22 mouse cellular contexts compared by ENCODE assay signal in the genomic region with DNA sequence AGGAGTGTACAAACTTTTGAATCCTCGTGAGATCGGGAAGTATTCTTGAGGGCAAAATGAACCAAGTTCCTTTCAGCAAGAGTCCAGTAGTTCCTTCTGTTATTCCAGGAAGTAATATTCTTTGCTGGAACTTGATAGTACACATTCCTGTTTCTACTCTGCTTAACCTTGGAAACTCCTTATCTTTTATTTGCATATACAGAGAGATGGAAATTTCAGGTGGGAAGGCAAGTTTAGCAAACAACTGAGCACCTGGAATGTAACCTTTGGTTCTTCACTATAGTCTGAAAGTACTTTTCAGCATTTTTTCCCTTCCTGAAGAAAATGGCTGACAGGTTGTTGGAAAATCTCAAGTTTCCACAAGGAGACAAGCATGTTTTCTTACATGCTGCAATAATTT. TPM values are rescaled to one million over a fixed set of nuclear protein-coding genes. Genes with fewer than 3 reads are reported as not detected.
DNase-seq lines count a peak whose midpoint lies in the region; ATAC-seq and TF ChIP-seq lines count a peak whose summit lies in the region.
"Had no signal": no experiment of that assay in that cellular context is flagged by ENCODE, and none has a peak within 500 bp of the region (broad histone marks: within the 10 kb centered on the region; RNA-seq: fewer than 3 reads in every experiment).

No protein-coding gene starts in this region.

- intact Hi-C loops in heart, postnatal 25 days (cut with DNase I): no loop called here

- 61% methylated on average over 2 of the region's 2 CpGs for WGBS in heart, embryonic 16.5 days
- 37% methylated on average over 2 of the region's 2 CpGs for WGBS in lung, embryonic 16.5 days
- WGBS in liver, embryonic 14.5 days (ENCODE audit: insufficient replicate concordance): 35% methylated on average over 2 of the region's 2 CpGs
- WGBS in stomach, postnatal 0 days: 52% methylated on average over 2 of the region's 2 CpGs

- DNase-seq in heart, postnatal 25 days (ENCODE audit: low spot score): no peak
- DNase-seq in lung, postnatal 4 days: no peak
- DNase-seq in liver, embryonic 14.5 days (ENCODE audit: low read depth in 3 of 3, low spot score in 3 of 3): no peak
- no peak for DNase-seq in stomach, postnatal 0 days (ENCODE audit: low spot score)
- DNase-seq in cerebellum, adult 8-10 months: no peak
- DNase-seq: adrenal gland, postnatal 10 days; B cell, adult 2 months; cerebellum, postnatal 10 days; heart, adult 18-20 months; layer of hippocampus, postnatal 36 days; left cerebral cortex, postnatal 4 days; lung, postnatal 14 days; right cerebral cortex, adult 18-20 months; spleen, adult 18-20 months; thymus, postnatal 4 days had no signal

- H3K4me2 ChIP-seq in heart, embryonic 16.5 days (ENCODE audit: low read depth, low read length): no peak overlapping the region
- 0 out of 2 replicates have a peak overlapping the region, but pooled peaks have one; percentile 2 for H3K4me2 ChIP-seq in lung, embryonic 16.5 days (ENCODE audit: low read depth, low read length)
- H3K4me2 ChIP-seq in liver, embryonic 14.5 days (ENCODE audit: low read depth): peak overlapping the region; percentile 78
- no peak overlapping the region for H3K4me2 ChIP-seq in stomach, postnatal 0 days (replicated peaks; ENCODE audit: low read depth)
- H3K4me2 ChIP-seq: midbrain, embryonic 12.5 days had no signal

- no peak overlapping the region for H3K9ac ChIP-seq in heart, embryonic 16.5 days (ENCODE audit: low read length)
- H3K9ac ChIP-seq in lung, embryonic 16.5 days (ENCODE audit: low read length): no peak overlapping the region
- peak overlapping the region; percentile 43 for H3K9ac ChIP-seq in liver, embryonic 14.5 days (replicated peaks)
- H3K9ac ChIP-seq in stomach, postnatal 0 days (ENCODE audit: low read length): no peak overlapping the region
- H3K9ac ChIP-seq: midbrain, embryonic 12.5 days had no signal

- H3K27ac ChIP-seq in heart, embryonic 16.5 days (ENCODE audit: low read length): peak overlapping the region; percentile 10; the same call in 1 of the 2 replicates
- peak overlapping the region; percentile 94 for H3K27ac ChIP-seq in lung, embryonic 16.5 days (ENCODE audit: low read length)
- H3K27ac ChIP-seq in liver, embryonic 14.5 days: peak overlapping the region; percentile 39
- H3K27ac ChIP-seq in stomach, postnatal 0 days (replicated peaks): peak overlapping the region; percentile 58
- H3K27ac ChIP-seq: midbrain, embryonic 12.5 days had no signal

- ATAC-seq in heart, embryonic 16.5 days (replicated peaks; ENCODE audit: extremely low read depth, insufficient read depth, low FRiP score): no peak
- ATAC-seq in lung, embryonic 16.5 days (ENCODE audit: low read depth): no peak
- no peak for ATAC-seq in liver, embryonic 14.5 days (ENCODE audit: insufficient read depth)
- no peak; the same call in 1 of the 2 replicates for ATAC-seq in stomach, postnatal 0 days (ENCODE audit: low FRiP score, low TSS enrichment)
- ATAC-seq in CD4-positive, CD25-positive, alpha-beta regulatory T cell, adult 4 months: no peak
- ATAC-seq: forebrain, embryonic 16.5 days had no signal

- no peak overlapping the region for H3K4me3 ChIP-seq in heart, embryonic 16.5 days (ENCODE audit: low read length)
- H3K4me3 ChIP-seq in lung, embryonic 16.5 days (ENCODE audit: low read length): no peak overlapping the region
- H3K4me3 ChIP-seq in liver, embryonic 14.5 days (ENCODE audit: insufficient read depth in 1 of 2, low read depth in 2 of 2, low read length in 2 of 2): no peak overlapping the region
- H3K4me3 ChIP-seq in stomach, postnatal 0 days (ENCODE audit: low read depth, low read length): no peak overlapping the region
- H3K4me3 ChIP-seq: midbrain, embryonic 12.5 days; myocyte had no signal

- peaks cover 14% of the 10 kb centered on the region for H3K4me1 ChIP-seq in heart, embryonic 16.5 days (ENCODE audit: control insufficient read depth, insufficient read depth, low read length)
- peaks cover 9% of the 10 kb centered on the region for H3K4me1 ChIP-seq in lung, embryonic 16.5 days (replicated peaks; ENCODE audit: control insufficient read depth, insufficient read depth, low read length)
- peaks cover 18 to 19% of the 10 kb centered on the region in 2 experiments for H3K4me1 ChIP-seq in liver, embryonic 14.5 days (replicated peaks; ENCODE audit: control insufficient read depth in 2 of 2, insufficient read depth in 2 of 2, low read length in 1 of 2)
- 0 out of 2 replicates have a peak, but pooled peaks cover 4% of the 10 kb centered on the region for H3K4me1 ChIP-seq in stomach, postnatal 0 days (replicated peaks; ENCODE audit: control insufficient read depth, insufficient read depth)

- H3K27me3 ChIP-seq in heart, embryonic 16.5 days (ENCODE audit: control insufficient read depth, insufficient read depth, low read length): no peaks in the 10 kb centered on the region
- H3K27me3 ChIP-seq in lung, embryonic 16.5 days (ENCODE audit: control insufficient read depth, insufficient read depth, low read depth, low read length): no peaks in the 10 kb centered on the region
- no peaks in the 10 kb centered on the region for H3K27me3 ChIP-seq in liver, embryonic 14.5 days (ENCODE audit: control insufficient read depth, insufficient read depth, low read length)
- H3K27me3 ChIP-seq in stomach, postnatal 0 days (ENCODE audit: control insufficient read depth, insufficient read depth, low read length): no peaks in the 10 kb centered on the region
- H3K27me3 ChIP-seq: midbrain, embryonic 12.5 days had no signal

- peaks cover 16% of the 10 kb centered on the region for H3K36me3 ChIP-seq in heart, embryonic 16.5 days (ENCODE audit: control insufficient read depth, insufficient read depth)
- peaks cover 13% of the 10 kb centered on the region for H3K36me3 ChIP-seq in lung, embryonic 16.5 days (ENCODE audit: control insufficient read depth, insufficient read depth, low read length)
- H3K36me3 ChIP-seq in liver, embryonic 14.5 days (replicated peaks; ENCODE audit: control insufficient read depth, insufficient read depth, low read depth): peaks cover 17% of the 10 kb centered on the region
- no peaks in the 10 kb centered on the region; the same call in 1 of the 2 replicates for H3K36me3 ChIP-seq in stomach, postnatal 0 days (ENCODE audit: control insufficient read depth, insufficient read depth, low read length)

- TF ChIP-seq CTCF in liver, embryonic 14.5 days (IDR thresholded peaks at IDR 0.05; ENCODE audit: low read depth): no peak
- TF ChIP-seq CTCF in stomach, postnatal 0 days (IDR thresholded peaks at IDR 0.05; ENCODE audit: low read depth): no peak

- no peaks in the 10 kb centered on the region for H3K9me3 ChIP-seq in heart, embryonic 16.5 days (replicated peaks; ENCODE audit: control insufficient read depth, low read length)
- H3K9me3 ChIP-seq in lung, embryonic 16.5 days (ENCODE audit: control insufficient read depth, low read length): no peaks in the 10 kb centered on the region
- H3K9me3 ChIP-seq in liver, embryonic 14.5 days (ENCODE audit: control insufficient read depth, low read length): no peaks in the 10 kb centered on the region
- no peaks in the 10 kb centered on the region for H3K9me3 ChIP-seq in stomach, postnatal 0 days (ENCODE audit: control insufficient read depth, low read length)
- H3K9me3 ChIP-seq: G1E; midbrain, embryonic 12.5 days had no signal

- TF ChIP-seq EP300 in liver, embryonic 14.5 days (IDR thresholded peaks at IDR 0.05; ENCODE audit: low read depth): no peak
- TF ChIP-seq EP300 in stomach, postnatal 0 days (optimal IDR thresholded peaks at IDR 0.05): no peak

RNA-seq across cellular contexts. Expression of gene Fbxo5, which starts 2.3 kb away (rescaled TPM):
- 41.4 and 46.6 TPM in 2 replicates for polyA plus RNA-seq in heart, embryonic 16.5 days (2015; fragmentation: Nextera tagmentation; extraction: Ambion mirVana)
- 1 to 10 TPM in 1 of 2 experiments, under 1 TPM in 1; 0.55 to 1.9 TPM for total RNA-seq in heart, postnatal 25 days (2021)
- 75.8 and 85.1 TPM in 2 replicates for polyA plus RNA-seq in lung, embryonic 16.5 days (2015; fragmentation: Nextera tagmentation; extraction: Ambion mirVana)
- polyA plus RNA-seq in liver, embryonic 14.5 days (2012; rRNA removed): 22.7 and 40.2 TPM in 2 replicates
- 90.4 and 94.5 TPM in 2 replicates for polyA plus RNA-seq in liver, embryonic 14.5 days (2014; fragmentation: Nextera tagmentation; extraction: Ambion mirVana)
- polyA plus RNA-seq in stomach, postnatal 0 days (2015; fragmentation: Nextera tagmentation; extraction: Ambion mirVana): 12.7 and 15.8 TPM in 2 replicates
- polyA plus RNA-seq in CD4-positive, CD25-positive, alpha-beta regulatory T cell, adult 4 months (2017; shearing (Covaris generic)): 10 to 100 TPM; 12.5 to 18.1 TPM

RNA-seq across cellular contexts. Expression of gene Mtrf1l, which starts 16.0 kb away (rescaled TPM):
- 9.8 and 13.1 TPM in 2 replicates for polyA plus RNA-seq in heart, embryonic 16.5 days (2015; fragmentation: Nextera tagmentation; extraction: Ambion mirVana)
- 10 to 100 TPM in 1 of 2 experiments, 1 to 10 TPM in 1; 9.1 to 10.4 TPM for total RNA-seq in heart, postnatal 25 days (2021)
- polyA plus RNA-seq in lung, embryonic 16.5 days (2015; fragmentation: Nextera tagmentation; extraction: Ambion mirVana): 14.1 and 15.7 TPM in 2 replicates
- 1.1 and 2.6 TPM in 2 replicates for polyA plus RNA-seq in liver, embryonic 14.5 days (2012; rRNA removed)
- polyA plus RNA-seq in liver, embryonic 14.5 days (2014; fragmentation: Nextera tagmentation; extraction: Ambion mirVana): 5.3 and 7.2 TPM in 2 replicates
- polyA plus RNA-seq in stomach, postnatal 0 days (2015; fragmentation: Nextera tagmentation; extraction: Ambion mirVana): 8.4 and 10.0 TPM in 2 replicates
- polyA plus RNA-seq in CD4-positive, CD25-positive, alpha-beta regulatory T cell, adult 4 months (2017; shearing (Covaris generic)): 1 to 10 TPM; 7.3 to 8.0 TPM

Comparison
In these comparisons a context has a peak if more than half of its experiments do, and no peak if none do; other contexts are left out.
1. H3K27ac ChIP-seq: peak in every context shown above with its lines; median percentile 94 in lung, embryonic 16.5 days; 58 in stomach, postnatal 0 days; 39 in liver, embryonic 14.5 days; 10 in heart, embryonic 16.5 days.
2. H3K4me2 ChIP-seq: peak in lung, embryonic 16.5 days (single experiment) and liver, embryonic 14.5 days (single experiment); none in heart, embryonic 16.5 days (single experiment) and stomach, postnatal 0 days (single experiment).